Mouse (Mus musculus) MEL (cell line): ENCODE data around the gene Osbpl8. TPM values are rescaled to one million over a fixed set of nuclear protein-coding genes. Genes with fewer than 3 reads are reported as not detected.

Experiments used
- DNase-seq: peaks from one replicate; pipeline ENCODE4 v3.0.0; 2011; ENCODE audit warnings: low read depth, low spot score
- H3K27ac ChIP-seq: 2 replicates; pipeline ENCODE4 v1.5.1; 2012; ENCODE audit warnings: low read depth, mild to moderate bottlenecking, control low read depth, low read length, moderate library complexity; ENCODE audit not compliant: control insufficient read depth
- H3K27me3 ChIP-seq, 2 experiments: fragments of 150-350 bp in 1 of 2; sonication (generic) in 1 of 2; 2 replicates each; pipeline ENCODE4 v1.6.1; 2012; ENCODE audit warnings: low read length in 2 of 2, mild to moderate bottlenecking in 2 of 2, improper control_type of control experiment in 1 of 2, moderate library complexity in 1 of 2; ENCODE audit not compliant: insufficient read depth in 2 of 2, control insufficient read depth in 1 of 2
- H3K36me3 ChIP-seq, 2 experiments: 2 replicates each; pipeline ENCODE4 v1.6.1; 2012 to 2014; ENCODE audit warnings: low read length in 2 of 2, improper control_type of control experiment in 1 of 2, inconsistent platforms in 1 of 2, mild to moderate bottlenecking in 1 of 2; ENCODE audit not compliant: insufficient read depth in 2 of 2, control insufficient read depth in 1 of 2
- H3K4me1 ChIP-seq, 2 experiments: fragments of 150-350 bp in 1 of 2; sonication (generic) in 1 of 2; 2 replicates each; pipeline ENCODE4 v1.6.1; 2012; ENCODE audit warnings: low read length in 2 of 2, improper control_type of control experiment in 1 of 2, mild to moderate bottlenecking in 1 of 2; ENCODE audit not compliant: insufficient read depth in 2 of 2, control insufficient read depth in 1 of 2
- H3K4me3 ChIP-seq, 2 experiments: fragments of 150-350 bp in 1 of 2; sonication (generic) in 1 of 2; 2 replicates each; pipeline ENCODE4 v1.5.1; 2012; ENCODE audit warnings: low read depth in 2 of 2, low read length in 2 of 2, mild to moderate bottlenecking in 2 of 2, moderate library complexity in 2 of 2, control low read depth in 1 of 2, improper control_type of control experiment in 1 of 2; ENCODE audit not compliant: control insufficient read depth in 1 of 2, insufficient read depth in 1 of 2
- H3K79me2 ChIP-seq: 2 replicates; pipeline ENCODE4 v1.6.1; 2012; ENCODE audit warnings: mild to moderate bottlenecking, low read length, moderate library complexity; ENCODE audit not compliant: control insufficient read depth, poor library complexity, insufficient read depth
- H3K9ac ChIP-seq: 2 replicates; pipeline ENCODE4 v1.6.1; 2012; ENCODE audit warnings: low read depth, mild to moderate bottlenecking, control low read depth, low read length, moderate library complexity; ENCODE audit not compliant: control insufficient read depth, poor library complexity, severe bottlenecking
- H3K9me3 ChIP-seq: fragments of 150-350 bp; sonication (generic); replicated peaks from 2 replicates; pipeline ENCODE4 v1.6.1; 2012; ENCODE audit warnings: mild to moderate bottlenecking, low read length, improper control_type of control experiment, moderate library complexity; ENCODE audit not compliant: insufficient read depth
- BHLHE40 ChIP-seq: IDR thresholded peaks from 2 replicates; pipeline ENCODE4 v1.6.1; 2012; ENCODE audit warnings: low read depth, mild to moderate bottlenecking, inconsistent platforms, low read length, improper control_type of control experiment, borderline replicate concordance
- CHD1 ChIP-seq: IDR thresholded peaks from 2 replicates; pipeline ENCODE4 v1.6.1; 2012; ENCODE audit warnings: low read depth, mild to moderate bottlenecking, inconsistent platforms, low read length, improper control_type of control experiment
- CHD2 ChIP-seq: IDR thresholded peaks from 2 replicates; pipeline ENCODE4 v1.6.1; 2011; ENCODE audit warnings: low read length, improper control_type of control experiment
- ELF1 ChIP-seq: IDR thresholded peaks from 2 replicates; pipeline ENCODE4 v1.6.1; 2014; ENCODE audit warnings: low read depth, mild to moderate bottlenecking, inconsistent platforms, low read length, improper control_type of control experiment, moderate library complexity
- GABPA ChIP-seq: IDR thresholded peaks from 2 replicates; pipeline ENCODE4 v1.6.1; 2012; ENCODE audit warnings: low read depth, mild to moderate bottlenecking, inconsistent platforms, low read length, improper control_type of control experiment, moderate library complexity
- GATA1 ChIP-seq: IDR thresholded peaks from 2 replicates; pipeline ENCODE4 v1.6.1; 2011; ENCODE audit warnings: low read depth, low read length, improper control_type of control experiment
- KAT2A ChIP-seq: conservative IDR thresholded peaks from 2 replicates; pipeline ENCODE4 v1.6.1; 2012; ENCODE audit warnings: low read depth, low read length, improper control_type of control experiment, inconsistent platforms
- MAZ ChIP-seq: IDR thresholded peaks from 2 replicates; pipeline ENCODE4 v1.6.1; 2012; ENCODE audit warnings: low read depth, mild to moderate bottlenecking, inconsistent platforms, low read length, improper control_type of control experiment
- TCF12 ChIP-seq: IDR thresholded peaks from 2 replicates; pipeline ENCODE4 v1.6.1; 2014; ENCODE audit warnings: low read depth, mild to moderate bottlenecking, inconsistent platforms, low read length, improper control_type of control experiment, moderate library complexity
- UBTF ChIP-seq: IDR thresholded peaks from 2 replicates; pipeline ENCODE4 v1.6.1; 2012; ENCODE audit warnings: low read depth, mild to moderate bottlenecking, inconsistent platforms, low read length, improper control_type of control experiment, moderate library complexity, borderline replicate concordance; ENCODE audit not compliant: insufficient read depth
- USF1 ChIP-seq: IDR thresholded peaks from 2 replicates; pipeline ENCODE4 v1.6.1; 2014; ENCODE audit warnings: low read depth, mild to moderate bottlenecking, inconsistent platforms, low read length, improper control_type of control experiment, moderate library complexity
- USF2 ChIP-seq, 2 experiments: IDR thresholded peaks; 2 replicates each; pipeline ENCODE4 v1.6.1; 2011 to 2012; ENCODE audit warnings: improper control_type of control experiment in 2 of 2, low read length in 2 of 2, borderline replicate concordance in 1 of 2, inconsistent platforms in 1 of 2, low read depth in 1 of 2, mild to moderate bottlenecking in 1 of 2; ENCODE audit not compliant: insufficient read depth in 1 of 2
- ZC3H11A ChIP-seq: IDR thresholded peaks from 2 replicates; pipeline ENCODE4 v1.6.1; 2012; ENCODE audit warnings: low read depth, mild to moderate bottlenecking, inconsistent platforms, low read length, improper control_type of control experiment
- polyA plus RNA-seq, 2 experiments: library from polyadenylated mRNA; stranded (reverse) in 1 of 2; unstranded in 1 of 2; fragments of >175 nt in 1 of 2; fragments of >200 nt in 1 of 2; gene quantifications; 2 replicates each; pipeline versions ENCODE4 v1.2.1 to v1.2.4; 2012; ENCODE audit warnings: low replicate concordance in 2 of 2, low read depth in 1 of 2; ENCODE audit not compliant: insufficient read length in 2 of 2, insufficient read depth in 1 of 2, missing spikeins in 1 of 2
- total RNA-seq: library from RNA; depleted of rRNA; stranded (reverse); fragments of 300-350 nt; gene quantifications from 2 replicates; pipeline ENCODE4 v1.2.3, GENCODE M21; 2012

Gene Osbpl8
- total and polyA plus RNA-seq, 3 experiments = 26.2 to 44.8 (median 33.4) TPM

- Histone ChIP-seq H3K36me3 (no peaks in the 10 kb centered on the region), H3K27ac (no peak overlapping the region), H3K9me3 (no peaks in the 10 kb centered on the region), H3K79me2 (no peaks in the 10 kb centered on the region), H3K27me3 (no peaks in the 10 kb centered on the region; a peak in 1 of 4 replicates), H3K9ac (no peak overlapping the region), H3K4me1 (no peaks in the 10 kb centered on the region), H3K4me3 (no peak overlapping the region)
- DNase-seq = no peak
- TF ChIP-seq ZC3H11A (no peak), MAZ (no peak), CHD2 (no peak), UBTF (no peak), ELF1 (no peak)
Measured at GRCm38 (mm10) chr10:111308850-111309501, 144.4 kb downstream of the Osbpl8 start.

GRCm38 (mm10) chr10:111313282-111313681, 148.7 kb downstream of the Osbpl8 start:
- Histone ChIP-seq H3K4me1 (no peaks in the 10 kb centered on the region), H3K79me2 (no peaks in the 10 kb centered on the region), H3K4me3 (no peak overlapping the region), H3K9me3 (no peaks in the 10 kb centered on the region), H3K27ac (no peak overlapping the region), H3K27me3 (no peaks in the 10 kb centered on the region), H3K36me3 (no peaks in the 10 kb centered on the region), H3K9ac (no peak overlapping the region)
- TF ChIP-seq ZC3H11A = no peak
- TF ChIP-seq GATA1 = no peak
- TF ChIP-seq BHLHE40 = no peak
- no peak for DNase-seq

DNA sequence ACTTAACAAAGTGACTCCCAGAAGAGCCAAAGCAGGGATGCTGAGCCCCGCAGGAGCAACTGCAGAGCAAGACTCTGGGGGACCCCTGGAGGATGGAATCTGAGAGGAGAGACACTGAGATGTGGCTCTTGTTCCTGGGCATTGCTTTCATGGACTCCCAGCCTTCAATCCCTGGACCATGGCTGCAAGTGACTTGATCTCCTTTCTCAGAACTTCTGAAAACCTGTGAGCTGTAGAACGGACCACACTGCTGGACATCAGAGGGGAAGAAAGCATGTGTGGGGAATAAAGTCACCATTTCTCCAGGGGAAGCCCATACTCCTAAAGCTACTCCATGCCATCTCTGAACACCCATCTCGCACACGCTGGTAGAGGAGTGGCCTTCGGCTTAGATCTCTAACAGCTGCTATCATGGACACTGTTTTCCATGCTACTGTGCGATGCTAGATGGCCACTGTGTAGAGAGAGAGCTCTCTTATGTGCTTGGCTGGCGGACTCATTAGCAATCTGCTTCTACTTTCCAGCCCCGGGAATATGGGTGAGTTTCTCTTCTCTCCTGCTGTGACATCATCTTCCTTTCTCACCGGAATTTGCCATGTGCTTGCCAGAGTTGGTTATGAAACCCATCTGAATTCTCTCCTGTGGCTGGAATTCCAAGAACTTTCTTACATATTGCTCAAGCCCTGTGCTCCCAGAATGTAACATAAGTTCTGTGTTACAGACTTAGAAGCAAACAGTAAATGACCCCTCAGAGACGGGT, 150.3 kb downstream of the Osbpl8 start:
- H3K79me2 ChIP-seq = no peaks in the 10 kb centered on the region
- H3K4me1 ChIP-seq = no peaks in the 10 kb centered on the region
- H3K27ac ChIP-seq = no peak overlapping the region
- no peak for DNase-seq
- TF ChIP-seq CHD1 (no peak), ZC3H11A (no peak), ELF1 (no peak), KAT2A (no peak), USF1 (no peak), TCF12 (no peak), GABPA (no peak), USF2 (IDR thresholded peaks at IDR 0.05; ENCODE audit: borderline replicate concordance in 1 of 2, insufficient read depth in 1 of 2, low read depth in 1 of 2, low read length in 2 of 2) (no peak)
- H3K9me3 ChIP-seq = no peaks in the 10 kb centered on the region
- no peaks in the 10 kb centered on the region for H3K27me3 ChIP-seq
- no peak overlapping the region for H3K4me3 ChIP-seq
- H3K9ac ChIP-seq = no peak overlapping the region
- H3K36me3 ChIP-seq = no peaks in the 10 kb centered on the region
